Mouse (Mus musculus) c-Kit-positive CD71-negative TER-119-negative erythroid progenitor cells, embryonic 14.5 days (primary cell): ENCODE measurements around the gene Tapbp.
A peak's percentile ranks its signal among the peaks of the same experiment; 100 is the strongest.

Source experiments
- DNase-seq: peaks from one replicate; pipeline ENCODE4 v3.0.0-alpha.2; 2013; ENCODE audit warnings: low read depth

Gene Tapbp

GRCm38 (mm10) chr17:33924577-33925283 lies 9.0 kb downstream of the Tapbp start:
- DNase-seq, result no peak

- no peak for DNase-seq
Measured at GRCm38 (mm10) chr17:33925406-33926116, 9.9 kb downstream of the Tapbp start.

GRCm38 (mm10) chr17:33926207-33926932 lies 10.7 kb downstream of the Tapbp start:
- no peak for DNase-seq

GRCm38 (mm10) chr17:33928251-33928947 lies 12.7 kb downstream of the Tapbp start:
- DNase-seq, result no peak

GRCm38 (mm10) chr17:33929371-33930279 lies 13.9 kb downstream of the Tapbp start, which contains the start of gene Rgl2:
Gene Rgl2 (plus strand): TSS chr17:33929543.
- peak; percentile 89 for DNase-seq

- no peak for DNase-seq
Measured at GRCm38 (mm10) chr17:33930280-33931158, 14.8 kb downstream of the Tapbp start.

GRCm38 (mm10) chr17:33931159-33931866 lies 15.6 kb downstream of the Tapbp start:
- no peak for DNase-seq

GRCm38 (mm10) chr17:33931947-33932346 lies 16.2 kb downstream of the Tapbp start:
- DNase-seq, result no peak

GRCm38 (mm10) chr17:33932448-33932847 lies 16.7 kb downstream of the Tapbp start:
- DNase-seq, result no peak

GRCm38 (mm10) chr17:33932970-33933369 lies 17.3 kb downstream of the Tapbp start:
- no peak for DNase-seq

GRCm38 (mm10) chr17:33935422-33936055 lies 19.8 kb downstream of the Tapbp start:
- no peak for DNase-seq

- DNase-seq, result no peak
Measured at GRCm38 (mm10) chr17:33936993-33937392, 21.3 kb downstream of the Tapbp start.

GRCm38 (mm10) chr17:33938783-33939182 lies 23.1 kb downstream of the Tapbp start:
- DNase-seq, result no peak

- no peak for DNase-seq
Measured at GRCm38 (mm10) chr17:33940206-33940805, 24.6 kb downstream of the Tapbp start, which contains the start of the genes Pfdn6 and Wdr46. Gene Pfdn6 (minus strand): TSS chr17:33940343. Gene Wdr46 (plus strand): TSS chr17:33940660.

- no peak for DNase-seq
Measured at GRCm38 (mm10) chr17:33940981-33941380, 25.3 kb downstream of the Tapbp start.

GRCm38 (mm10) chr17:33941381-33941780 lies 25.7 kb downstream of the Tapbp start:
- DNase-seq, result no peak

- DNase-seq, result no peak
Measured at GRCm38 (mm10) chr17:33943454-33943853, 27.8 kb downstream of the Tapbp start.

- no peak for DNase-seq
Measured at GRCm38 (mm10) chr17:33947430-33948089, 31.9 kb downstream of the Tapbp start.
